Mouse (Mus musculus): ENCODE measurements around the gene Tcp10b. TPM values are rescaled to one million over a fixed set of nuclear protein-coding genes. Genes with fewer than 3 reads are reported as not detected.

Gene Tcp10b
- total RNA-seq, 2 experiments from 2014 or later, result 0.99 TPM; not detected in 1

Other genes with a start within 250 kb of the Tcp10b start
- not detected in 2 replicates for gene Mas1, start 193.0 kb upstream of the Tcp10b start, total RNA-seq (2015)
- not detected in 2 replicates for gene Mas1, start 193.0 kb upstream of the Tcp10b start, total RNA-seq (2017)
- not detected in 2 replicates for gene Mrgprh, start 185.1 kb upstream of the Tcp10b start, total RNA-seq (2015)
- not detected in 2 replicates for gene Mrgprh, start 185.1 kb upstream of the Tcp10b start, total RNA-seq (2017)
- 1.3 and 1.4 TPM in 2 replicates for gene Pnldc1, start 150.9 kb upstream of the Tcp10b start, total RNA-seq (2015)
- 3.5 TPM in 1 of 2 replicates, not detected in the other for gene Pnldc1, start 150.9 kb upstream of the Tcp10b start, total RNA-seq (2017)
- 568 and 575 TPM in 2 replicates for gene Tcp1, start 145.4 kb upstream of the Tcp10b start, total RNA-seq (2015)
- 901 and 1,100 TPM in 2 replicates for gene Tcp1, start 145.4 kb upstream of the Tcp10b start, total RNA-seq (2017)
- gene Mrpl18, start 144.8 kb upstream of the Tcp10b start, total RNA-seq (2015), result 168 and 184 TPM in 2 replicates
- gene Mrpl18, start 144.8 kb upstream of the Tcp10b start, total RNA-seq (2017), result 213 TPM in 2 replicates
- gene Acat3, start 120.5 kb upstream of the Tcp10b start, total RNA-seq (2015), result 0.07 TPM in 1 of 2 replicates, not detected in the other
- gene Acat3, start 120.5 kb upstream of the Tcp10b start, total RNA-seq (2017), result 0.30 and 0.54 TPM in 2 replicates
- 16.4 and 18.1 TPM in 2 replicates for gene Acat2, start 100.4 kb upstream of the Tcp10b start, total RNA-seq (2015)
- 14.7 and 16.7 TPM in 2 replicates for gene Acat2, start 100.4 kb upstream of the Tcp10b start, total RNA-seq (2017)
- gene Wtap, start 66.9 kb upstream of the Tcp10b start, total RNA-seq (2015), result 115 TPM in 2 replicates
- 274 and 365 TPM in 2 replicates for gene Wtap, start 66.9 kb upstream of the Tcp10b start, total RNA-seq (2017)
- gene Sod2, start 54.3 kb upstream of the Tcp10b start, total RNA-seq (2015), result 118 and 119 TPM in 2 replicates
- 69.0 and 77.7 TPM in 2 replicates for gene Sod2, start 54.3 kb upstream of the Tcp10b start, total RNA-seq (2017)
- gene Gpr31b, start 8.8 kb upstream of the Tcp10b start, total RNA-seq (2015), result 0.91 TPM in 1 of 2 replicates, not detected in the other
- gene Gpr31b, start 8.8 kb upstream of the Tcp10b start, total RNA-seq (2017), result 0.41 TPM in 1 of 2 replicates, not detected in the other
- not detected in 2 replicates for gene Unc93a, start 70.7 kb downstream of the Tcp10b start, total RNA-seq (2015)
- 0.17 TPM in 1 of 2 replicates, not detected in the other for gene Unc93a, start 70.7 kb downstream of the Tcp10b start, total RNA-seq (2017)
- not detected in 2 replicates for gene Smok2a, start 160.1 kb downstream of the Tcp10b start, total RNA-seq (2015)
- not detected in 2 replicates for gene Smok2a, start 160.1 kb downstream of the Tcp10b start, total RNA-seq (2017)
- not detected in 2 replicates for gene Smok2b, start 169.2 kb downstream of the Tcp10b start, total RNA-seq (2015)
- not detected in 2 replicates for gene Smok2b, start 169.2 kb downstream of the Tcp10b start, total RNA-seq (2017)